Mouse (Mus musculus) testis, adult 2 months (tissue): Measurements from ENCODE around the gene Dpf2.

Source experiments
- CTCF ChIP-seq: fragments of 200-500 bp; IDR thresholded peaks from 2 replicates; pipeline ENCODE4 v1.5.1; 2012; ENCODE audit warnings: low read depth, mild to moderate bottlenecking, inconsistent platforms, low read length, moderate library complexity; ENCODE audit not compliant: control insufficient read depth, insufficient read depth, insufficient replicate concordance
- POLR2A ChIP-seq: fragments of 200-500 bp; IDR thresholded peaks from 2 replicates; pipeline ENCODE4 v1.6.1; 2012; ENCODE audit warnings: low read depth, mild to moderate bottlenecking, inconsistent platforms, low read length, moderate library complexity; ENCODE audit not compliant: control insufficient read depth

GRCm38 (mm10) chr19:5892262-5892661 is 20.5 kb downstream of the Dpf2 start:
- TF ChIP-seq CTCF (no peak), POLR2A (no peak)
